ENCODE assay signal across 8 mouse cellular contexts in the genomic region with DNA sequence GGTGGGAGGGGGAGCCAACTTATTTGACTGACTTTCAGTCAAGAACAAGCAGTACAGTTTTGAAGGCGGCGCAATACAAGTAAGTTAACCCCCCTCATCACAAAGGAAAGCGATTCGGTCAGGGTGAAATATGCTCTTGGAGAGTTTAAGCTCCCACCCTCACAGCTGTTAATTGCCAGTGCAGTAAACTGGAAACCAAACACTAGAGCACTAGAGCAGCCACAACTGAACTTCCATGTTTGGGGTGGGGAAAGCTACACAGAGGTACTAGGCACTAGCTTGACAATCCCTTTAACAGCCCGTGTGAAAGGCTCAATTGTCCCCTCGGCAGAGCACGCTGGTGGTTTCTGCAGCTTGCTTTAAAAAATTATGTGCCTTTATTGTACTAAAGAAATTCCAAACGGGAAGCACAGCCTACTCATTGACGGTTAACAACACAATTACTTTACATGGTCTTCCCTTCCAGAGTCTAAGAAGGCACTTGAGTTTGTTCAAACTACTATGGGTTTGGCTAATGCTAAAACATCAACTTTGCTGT.
DNase-seq lines count a peak whose midpoint lies in the region; ATAC-seq lines count a peak whose summit lies in the region.

No protein-coding gene starts in this region.

- DNase-seq in heart, embryonic 10.5 days (ENCODE audit: low spot score), result no peak
- DNase-seq in heart, adult 18-20 months, result no peak
- DNase-seq in adrenal gland, adult (ENCODE audit: inconsistent age in 2 of 2, low spot score in 1 of 2), result no peak
- DNase-seq in T-cell, adult 2 months (ENCODE audit: low spot score), result no peak
- DNase-seq in right cerebral cortex, postnatal 14 days, result no peak

- H3K9me3 ChIP-seq in heart, embryonic 10.5 days, result no peaks in the 10 kb centered on the region
- H3K9me3 ChIP-seq in hindbrain, embryonic 12.5 days (replicated peaks), result no peaks in the 10 kb centered on the region
- no peaks in the 10 kb centered on the region for H3K9me3 ChIP-seq in midbrain, embryonic 13.5 days

- no peak for ATAC-seq in hindbrain, embryonic 12.5 days (ENCODE audit: low FRiP score)
- ATAC-seq in midbrain, embryonic 13.5 days, result no peak

- 0 out of 2 replicates have a peak overlapping the region, but pooled peaks have one; percentile 82 for H3K27ac ChIP-seq in heart, embryonic 10.5 days
- H3K27ac ChIP-seq in brown adipose tissue, adult 24 weeks (replicated peaks; ENCODE audit: low read depth, low read length), result peak overlapping the region; percentile 82
- H3K27ac ChIP-seq in hindbrain, embryonic 12.5 days, result no peak overlapping the region
- H3K27ac ChIP-seq in midbrain, embryonic 13.5 days, result no peak overlapping the region

- peaks cover 33% of the 10 kb centered on the region for H3K4me1 ChIP-seq in heart, embryonic 10.5 days
- peaks cover 9% of the 10 kb centered on the region for H3K4me1 ChIP-seq in brown adipose tissue, adult 24 weeks (ENCODE audit: control insufficient read depth, insufficient read depth, insufficient read length, low read length)
- peaks cover 19% of the 10 kb centered on the region for H3K4me1 ChIP-seq in hindbrain, embryonic 12.5 days
- H3K4me1 ChIP-seq in midbrain, embryonic 13.5 days (replicated peaks), result peaks cover 22% of the 10 kb centered on the region

- peak overlapping the region; percentile 60 for H3K4me2 ChIP-seq in hindbrain, embryonic 12.5 days (replicated peaks)
- H3K4me2 ChIP-seq in midbrain, embryonic 13.5 days (replicated peaks), result peak overlapping the region; percentile 57

- no peak overlapping the region for H3K9ac ChIP-seq in hindbrain, embryonic 12.5 days
- no peak overlapping the region for H3K9ac ChIP-seq in midbrain, embryonic 13.5 days (replicated peaks)

- 54% methylated on average over 9 of the region's 9 CpGs for WGBS in heart, embryonic 10.5 days
- 38% methylated on average over 9 of the region's 9 CpGs for WGBS in hindbrain, embryonic 12.5 days
- WGBS in midbrain, embryonic 13.5 days, result 30% methylated on average over 9 of the region's 9 CpGs

- H3K4me3 ChIP-seq in heart, embryonic 10.5 days, result peak overlapping the region; percentile 58
- peak overlapping the region; percentile 70 for H3K4me3 ChIP-seq in brown adipose tissue, adult 24 weeks (ENCODE audit: insufficient read depth, low read depth, low read length)
- no peak overlapping the region for H3K4me3 ChIP-seq in hindbrain, embryonic 12.5 days
- peak overlapping the region; percentile 30 for H3K4me3 ChIP-seq in midbrain, embryonic 13.5 days (replicated peaks)

- no peaks in the 10 kb centered on the region for H3K27me3 ChIP-seq in heart, embryonic 10.5 days (ENCODE audit: insufficient read depth, poor library complexity, severe bottlenecking)
- no peaks in the 10 kb centered on the region for H3K27me3 ChIP-seq in hindbrain, embryonic 12.5 days
- no peaks in the 10 kb centered on the region for H3K27me3 ChIP-seq in midbrain, embryonic 13.5 days

- H3K36me3 ChIP-seq in heart, embryonic 10.5 days, result no peaks in the 10 kb centered on the region
- H3K36me3 ChIP-seq in hindbrain, embryonic 12.5 days, result no peaks in the 10 kb centered on the region
- H3K36me3 ChIP-seq in midbrain, embryonic 13.5 days, result no peaks in the 10 kb centered on the region

Comparison
In these comparisons a context has a peak if more than half of its experiments do, and no peak if none do; other contexts are left out.
1. H3K27ac ChIP-seq: peak in heart, embryonic 10.5 days (single experiment) and brown adipose tissue, adult 24 weeks (single experiment); none in hindbrain, embryonic 12.5 days (single experiment) and midbrain, embryonic 13.5 days (single experiment).